Mouse (Mus musculus) CD4-positive, CD25-positive, alpha-beta regulatory T cell (primary cell): ENCODE measurements around the gene Myl4. TPM values are rescaled to one million over a fixed set of nuclear protein-coding genes. Genes with fewer than 3 reads are reported as not detected.

Experiments used
- polyA plus RNA-seq: library from polyadenylated mRNA; unstranded; fragments of 100-300 nt; shearing (Covaris generic); gene quantifications from one replicate; pipeline ENCODE4 v1.2.1, GENCODE M21; 2017

Gene Myl4
- 7.1 TPM for polyA plus RNA-seq

DNA sequence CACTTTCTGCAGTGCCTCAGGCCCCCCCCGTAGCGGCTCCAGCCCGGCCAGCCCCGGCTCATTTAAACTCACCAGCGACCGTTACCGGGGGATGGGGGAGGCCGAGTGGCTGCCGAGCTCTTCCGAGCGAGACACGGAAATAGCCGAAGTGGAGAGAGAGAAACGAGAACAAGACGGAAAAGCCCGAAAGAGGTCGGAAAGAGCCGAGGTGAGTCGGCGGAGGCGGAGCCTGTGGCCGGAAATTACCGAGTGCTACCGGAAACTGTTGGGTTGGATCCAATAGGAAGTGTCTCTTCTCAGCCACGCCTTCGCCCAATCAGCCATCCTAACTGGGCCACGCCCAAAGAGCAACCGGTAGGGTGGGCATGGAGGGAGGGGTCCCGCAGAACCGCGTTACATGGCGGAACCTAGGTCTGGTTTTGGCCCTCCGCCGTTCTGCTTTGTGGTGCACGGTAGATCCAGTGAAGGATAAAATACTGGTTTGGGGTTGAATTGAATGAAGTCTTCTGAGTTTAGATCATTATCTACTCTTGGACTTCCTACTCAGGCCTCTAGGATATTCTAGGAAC lies at the start of gene Myl4, which contains the start of gene Cdc27:
Gene Myl4, plus strand, starts transcription at position 258 of the 569 bp plus-strand sequence.
Gene Cdc27, minus strand, starts transcription at position 215 of the 569 bp plus-strand sequence.

GRCm38 (mm10) chr11:104607491-104608245 lies 57.2 kb downstream of the Myl4 start, which contains the start of gene Itgb3:
TSS of gene Itgb3 (plus strand) at chr11:104608000.

Other genes with a start within 250 kb of the Myl4 start
- gene Kansl1, start 81.8 kb upstream of the Myl4 start, polyA plus RNA-seq, result 95.6 TPM
- 27.1 TPM for gene Cdc27, start within 50 bp of the Myl4 start, polyA plus RNA-seq
- 29.1 TPM for gene Itgb3, start 57.3 kb downstream of the Myl4 start, polyA plus RNA-seq
- gene Gm11639, start 135.0 kb downstream of the Myl4 start, polyA plus RNA-seq, result 0.04 TPM